Mouse (Mus musculus) layer of hippocampus, postnatal 25 days (tissue): ENCODE results near the gene Tead4. TPM values are rescaled to one million over a fixed set of nuclear protein-coding genes. Genes with fewer than 3 reads are reported as not detected.

ENCODE experiments used
- DNase-seq, 2 experiments: peaks; one replicate each; pipeline ENCODE4 v3.0.0; 2022; ENCODE audit warnings: mixed read lengths in 2 of 2, low spot score in 1 of 2; ENCODE audit errors: extremely low spot score in 1 of 2
- total RNA-seq, 2 experiments: library from RNA; stranded (reverse); gene quantifications; 2 replicates each; pipeline ENCODE4 v1.2.3; 2021

Tead4 gene
- total RNA-seq, 2 experiments from 2014 or later, result 0.79 to 0.92 TPM

GRCm38 (mm10) chr6:128295876-128296749 lies 4.5 kb downstream of the Tead4 start:
- no peak for DNase-seq

- no peak for DNase-seq
Observed at GRCm38 (mm10) chr6:128291284-128291683, 9.3 kb downstream of the Tead4 start.

- no peak for DNase-seq
Observed at GRCm38 (mm10) chr6:128288681-128289080, 11.9 kb downstream of the Tead4 start.

GRCm38 (mm10) chr6:128285792-128286430 lies 14.7 kb downstream of the Tead4 start:
- DNase-seq, result no peak

- no peak for DNase-seq
Observed at GRCm38 (mm10) chr6:128282126-128282525, 18.5 kb downstream of the Tead4 start.

- DNase-seq, result no peak
Observed at GRCm38 (mm10) chr6:128280472-128281145, 20.0 kb downstream of the Tead4 start.

- no peak for DNase-seq
Observed at GRCm38 (mm10) chr6:128279608-128280007, 21.0 kb downstream of the Tead4 start.

GRCm38 (mm10) chr6:128279099-128279498 lies 21.5 kb downstream of the Tead4 start:
- no peak for DNase-seq

GRCm38 (mm10) chr6:128277132-128278085 lies 23.2 kb downstream of the Tead4 start:
- no peak for DNase-seq

- DNase-seq, result no peak
Observed at GRCm38 (mm10) chr6:128276349-128276748, 24.3 kb downstream of the Tead4 start.

GRCm38 (mm10) chr6:128275506-128276064 lies 25.0 kb downstream of the Tead4 start:
- no peak for DNase-seq

- DNase-seq, result no peak
Observed at GRCm38 (mm10) chr6:128273507-128273906, 27.1 kb downstream of the Tead4 start.

- no peak for DNase-seq
Observed at GRCm38 (mm10) chr6:128272754-128273153, 27.9 kb downstream of the Tead4 start.

- DNase-seq, result no peak
Observed at GRCm38 (mm10) chr6:128269850-128270249, 30.8 kb downstream of the Tead4 start.

GRCm38 (mm10) chr6:128264870-128265526 lies 35.6 kb downstream of the Tead4 start:
- no peak for DNase-seq

GRCm38 (mm10) chr6:128261486-128261885 lies 39.1 kb downstream of the Tead4 start:
- no peak for DNase-seq

GRCm38 (mm10) chr6:128259252-128259651 lies 41.4 kb downstream of the Tead4 start:
- DNase-seq, result no peak

- no peak for DNase-seq
Observed at GRCm38 (mm10) chr6:128255941-128256340, 44.7 kb downstream of the Tead4 start.

- DNase-seq, result no peak
Observed at GRCm38 (mm10) chr6:128255292-128255691, 45.3 kb downstream of the Tead4 start.
